Mouse (Mus musculus) forebrain, embryonic 12.5 days (tissue): ENCODE data around the gene Dpp4. TPM values are rescaled to one million over a fixed set of nuclear protein-coding genes. Genes with fewer than 3 reads are reported as not detected.
A peak's percentile ranks its signal among the peaks of the same experiment; 100 is the strongest.

ENCODE experiments used
- ATAC-seq: fragments of 200-750 bp; cut with Nextera tagmentation; 2 replicates; pipeline ENCODE4 v1.8.0; 2017; ENCODE audit warnings: moderate TSS enrichment; ENCODE audit not compliant: low FRiP score
- H3K27ac ChIP-seq: fragments of 300-500 bp; sonication (generic); 2 replicates; pipeline ENCODE4 v1.5.1; 2016; ENCODE audit warnings: mild to moderate bottlenecking
- H3K27me3 ChIP-seq: fragments of 300-500 bp; sonication (generic); 2 replicates; pipeline ENCODE4 v1.6.1; 2016; ENCODE audit warnings: mild to moderate bottlenecking
- H3K36me3 ChIP-seq: fragments of 300-500 bp; sonication (generic); replicated peaks from 2 replicates; pipeline ENCODE4 v1.6.1; 2016; ENCODE audit warnings: mild to moderate bottlenecking
- H3K4me1 ChIP-seq: fragments of 300-500 bp; sonication (generic); 2 replicates; pipeline ENCODE4 v1.6.1; 2016
- H3K4me2 ChIP-seq: fragments of 300-500 bp; sonication (generic); 2 replicates; pipeline ENCODE4 v1.6.1; 2016; ENCODE audit warnings: mild to moderate bottlenecking, moderate library complexity
- H3K4me3 ChIP-seq: fragments of 300-500 bp; sonication (generic); replicated peaks from 2 replicates; pipeline ENCODE4 v1.5.1; 2016; ENCODE audit warnings: mild to moderate bottlenecking
- H3K9ac ChIP-seq: fragments of 300-500 bp; sonication (generic); 2 replicates; pipeline ENCODE4 v1.6.1; 2016; ENCODE audit warnings: mild to moderate bottlenecking
- H3K9me3 ChIP-seq: fragments of 300-500 bp; sonication (generic); 2 replicates; pipeline ENCODE4 v1.6.1; 2016
- WGBS: fragments of 180-500 bp; shearing (Covaris S2); methylation state at CpG from one replicate; pipeline ENCODE4 v1.1.7; 2016; 5-methylcytosine and 5-hydroxymethylcytosine counted together
- polyA plus RNA-seq: library from polyadenylated mRNA; unstranded; fragments of >200 nt; fragmentation: Nextera tagmentation; extraction: Ambion mirVana; gene quantifications from 2 replicates; pipeline ENCODE4 v1.2.1, GENCODE M21; 2016

Dpp4 gene
- 0.55 and 1.0 TPM in 2 replicates for polyA plus RNA-seq

DNA sequence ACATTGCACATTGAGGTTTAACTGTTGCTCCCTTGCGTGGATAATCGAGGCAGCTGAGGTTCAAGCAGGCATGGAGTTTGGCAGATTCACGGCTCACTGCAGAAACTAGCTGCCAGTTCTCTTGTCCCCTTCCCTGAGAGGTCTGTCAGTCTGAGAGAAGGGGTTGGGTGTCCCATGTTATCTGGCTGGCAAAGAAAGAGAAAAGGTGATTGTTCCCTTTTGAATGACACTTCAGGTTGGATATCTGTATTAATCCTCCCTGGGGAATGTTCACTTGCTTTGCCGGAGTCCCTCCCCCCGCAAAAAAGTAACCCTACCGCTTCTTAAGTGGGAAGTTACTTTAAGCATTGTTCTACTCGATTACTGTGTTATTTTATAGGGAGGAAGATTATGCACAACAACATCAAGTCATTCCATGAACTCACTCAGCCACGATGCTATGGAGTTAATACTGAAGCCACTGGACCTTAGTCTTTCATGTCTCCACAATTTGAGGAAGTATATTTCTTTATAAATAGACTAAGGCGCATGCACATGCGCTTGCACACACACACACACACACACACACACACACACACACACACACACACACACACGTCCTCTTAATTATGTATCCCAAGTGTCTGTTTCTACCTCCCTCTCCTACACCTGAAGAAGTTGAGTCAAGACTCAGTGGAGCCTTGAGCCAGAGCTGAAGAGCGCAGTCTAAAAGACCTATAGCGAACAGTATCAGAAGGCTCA, at the start of gene Dpp4:
Dpp4 (minus strand) TSS at position 151 of the 741 bp plus-strand sequence.
- H3K9me3 ChIP-seq, result no peaks in the 10 kb centered on the region
- H3K4me3 ChIP-seq, result peak within 1 kb of the TSS; percentile 43
- H3K27me3 ChIP-seq, result peaks cover 30% of the 10 kb centered on the region
- 50% methylated on average over 13 of the region's 13 CpGs for WGBS
- peak within 1 kb of the TSS; percentile 40; the same call in 1 of the 2 replicates for H3K9ac ChIP-seq
- no peak for ATAC-seq
- H3K27ac ChIP-seq, result no peak within 1 kb of the TSS
- peak within 1 kb of the TSS; percentile 84 for H3K4me2 ChIP-seq
- no peaks in the 10 kb centered on the region for H3K36me3 ChIP-seq
- H3K4me1 ChIP-seq, result peaks cover 11% of the 10 kb centered on the region

DNA sequence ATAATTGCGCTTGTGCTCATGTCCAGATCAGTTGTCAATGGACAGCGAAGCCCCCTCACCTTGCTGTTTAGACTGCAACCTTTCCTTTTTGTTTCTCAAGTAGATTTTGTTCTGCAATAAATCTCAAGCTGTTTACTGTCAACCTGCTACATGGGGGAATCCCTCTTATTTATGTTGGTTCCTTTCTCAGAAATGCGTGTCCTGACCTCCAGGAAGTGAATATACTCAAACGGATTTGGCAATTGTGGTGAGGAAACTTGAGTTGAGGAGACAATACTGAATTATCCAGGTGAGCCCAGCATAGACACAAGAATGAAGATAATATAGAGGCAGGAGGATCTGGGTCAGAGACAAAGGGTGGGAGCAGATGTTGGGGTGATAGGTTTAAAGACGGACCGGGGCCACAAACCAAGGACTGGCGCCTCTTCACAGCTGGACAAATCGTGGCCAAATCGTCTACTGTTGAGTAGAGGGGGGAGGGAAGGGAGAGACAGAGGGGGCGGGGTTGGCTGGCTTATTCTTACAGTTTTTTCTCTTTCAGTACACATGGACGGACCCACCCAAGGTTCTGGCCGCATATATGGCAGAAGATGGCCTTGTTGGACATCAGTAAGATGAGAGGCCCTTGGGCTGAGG, 48.9 kb upstream of the Dpp4 start:
- Histone ChIP-seq H3K4me3 (no peak overlapping the region), H3K9ac (no peak overlapping the region), H3K9me3 (no peaks in the 10 kb centered on the region), H3K27ac (0 out of 2 replicates have a peak overlapping the region, but pooled peaks have one; percentile 8), H3K4me1 (no peaks in the 10 kb centered on the region; the same call in 1 of the 2 replicates), H3K36me3 (no peaks in the 10 kb centered on the region), H3K4me2 (no peak overlapping the region), H3K27me3 (0 out of 2 replicates have a peak, but pooled peaks cover 5% of the 10 kb centered on the region)
- ATAC-seq, result no peak
- WGBS, result 86% methylated on average over 12 of the region's 12 CpGs

DNA sequence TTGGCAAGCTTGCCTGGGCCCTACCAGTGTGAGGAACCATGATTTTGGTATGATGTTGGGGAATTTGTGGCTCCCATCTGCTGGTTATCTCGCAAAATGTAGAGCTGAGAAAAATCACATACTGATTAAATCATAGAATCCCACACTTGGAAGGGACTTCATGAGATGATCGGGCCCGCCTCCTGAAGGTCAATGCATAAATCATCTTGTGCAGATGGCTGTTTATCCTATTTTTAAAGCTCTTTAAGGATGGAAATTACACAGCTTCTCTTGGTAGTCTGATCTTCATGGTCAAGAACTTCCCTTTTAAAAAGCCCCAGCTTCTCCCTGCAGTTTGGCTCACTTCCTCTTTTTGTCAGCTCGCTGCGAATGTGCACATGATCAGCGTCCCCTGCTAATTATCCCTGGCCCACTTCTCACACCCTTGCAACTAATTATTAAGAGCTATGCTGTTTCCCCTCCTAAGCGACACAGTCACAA, 48.2 kb upstream of the Dpp4 start:
- ATAC-seq, result peak; percentile 39; the same call in 1 of the 2 replicates
- Histone ChIP-seq H3K9ac (no peak overlapping the region), H3K27me3 (0 out of 2 replicates have a peak, but pooled peaks cover 5% of the 10 kb centered on the region), H3K36me3 (no peaks in the 10 kb centered on the region), H3K4me1 (no peaks in the 10 kb centered on the region; the same call in 1 of the 2 replicates), H3K4me2 (no peak overlapping the region), H3K27ac (no peak overlapping the region), H3K4me3 (no peak overlapping the region), H3K9me3 (no peaks in the 10 kb centered on the region)
- 68% methylated on average over 7 of the region's 7 CpGs for WGBS

DNA sequence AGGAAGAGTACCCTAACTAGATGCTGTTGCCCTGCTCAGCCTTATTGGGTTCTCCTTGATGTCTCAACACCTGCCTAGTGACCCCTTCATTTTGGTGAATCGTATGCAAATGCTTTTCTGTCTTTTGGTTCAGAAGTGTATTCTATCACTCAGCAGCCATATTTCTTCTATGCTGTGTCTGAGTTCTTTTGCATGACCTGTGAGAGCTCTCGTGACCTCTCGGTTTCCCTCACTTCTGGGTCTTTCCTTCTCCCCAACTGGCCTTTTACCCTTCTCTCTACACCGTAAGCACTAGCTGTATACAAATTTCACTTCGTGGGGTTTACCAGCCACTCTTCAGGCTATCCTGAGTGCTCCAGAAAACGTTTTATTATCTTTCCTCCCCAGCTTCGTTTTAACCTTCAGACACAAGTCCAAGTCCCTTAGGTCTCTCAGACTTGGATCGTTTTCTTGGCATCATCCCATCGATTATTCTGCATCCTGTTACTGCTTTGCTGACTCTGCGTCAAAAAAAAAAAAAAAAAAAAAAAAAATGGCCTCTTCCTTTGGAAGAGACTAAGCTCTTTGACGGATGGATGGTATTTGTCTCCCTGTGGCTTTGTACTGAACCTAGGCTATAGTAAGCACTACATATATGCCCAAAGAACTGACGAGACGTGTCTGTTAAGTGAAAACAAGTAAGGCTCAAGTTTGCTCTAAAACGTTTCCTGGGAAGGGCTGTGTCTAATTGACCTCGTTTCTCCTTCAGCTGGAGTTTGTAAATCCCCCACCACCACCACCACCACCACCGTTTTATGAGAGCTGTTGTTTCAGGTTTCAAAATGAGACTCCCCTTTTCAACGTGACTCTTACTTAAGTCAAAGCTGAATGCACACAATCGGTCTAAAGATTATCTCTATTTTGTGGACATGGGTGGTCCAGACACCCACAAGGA, 47.5 kb upstream of the Dpp4 start:
- H3K9ac ChIP-seq, result no peak overlapping the region
- 0 out of 2 replicates have a peak, but pooled peaks cover 5% of the 10 kb centered on the region for H3K27me3 ChIP-seq
- H3K36me3 ChIP-seq, result no peaks in the 10 kb centered on the region
- no peak for ATAC-seq
- no peak overlapping the region for H3K27ac ChIP-seq
- no peak overlapping the region for H3K4me3 ChIP-seq
- H3K4me2 ChIP-seq, result no peak overlapping the region
- WGBS, result 71% methylated on average over 18 of the region's 18 CpGs
- H3K9me3 ChIP-seq, result no peaks in the 10 kb centered on the region
- no peaks in the 10 kb centered on the region; the same call in 1 of the 2 replicates for H3K4me1 ChIP-seq

DNA sequence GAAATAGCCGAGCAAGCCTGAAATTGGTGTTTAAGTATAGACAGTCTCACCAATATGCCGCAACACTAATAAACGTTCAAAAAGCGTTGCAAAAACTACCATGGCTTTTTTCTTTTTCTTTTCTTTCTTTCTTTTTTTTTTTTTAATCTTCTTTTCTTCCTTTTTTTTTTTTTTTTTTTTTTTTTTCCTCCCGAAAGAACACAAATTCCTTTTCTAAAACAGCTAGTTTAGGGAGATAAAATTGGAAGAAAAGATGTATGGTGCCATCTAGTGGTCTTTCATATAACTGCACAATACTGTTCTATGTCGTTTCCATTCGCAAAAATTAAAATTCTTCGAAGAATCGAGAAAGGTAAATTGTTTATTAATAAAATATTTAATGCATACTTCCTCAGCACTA, 46.0 kb upstream of the Dpp4 start:
- 41% methylated on average over 9 of the region's 9 CpGs for WGBS
- Histone ChIP-seq H3K4me2 (no peak overlapping the region), H3K4me1 (no peaks in the 10 kb centered on the region; the same call in 1 of the 2 replicates), H3K27ac (no peak overlapping the region), H3K27me3 (0 out of 2 replicates have a peak, but pooled peaks cover 5% of the 10 kb centered on the region), H3K9ac (no peak overlapping the region), H3K4me3 (no peak overlapping the region), H3K9me3 (no peaks in the 10 kb centered on the region), H3K36me3 (no peaks in the 10 kb centered on the region)
- no peak for ATAC-seq

DNA sequence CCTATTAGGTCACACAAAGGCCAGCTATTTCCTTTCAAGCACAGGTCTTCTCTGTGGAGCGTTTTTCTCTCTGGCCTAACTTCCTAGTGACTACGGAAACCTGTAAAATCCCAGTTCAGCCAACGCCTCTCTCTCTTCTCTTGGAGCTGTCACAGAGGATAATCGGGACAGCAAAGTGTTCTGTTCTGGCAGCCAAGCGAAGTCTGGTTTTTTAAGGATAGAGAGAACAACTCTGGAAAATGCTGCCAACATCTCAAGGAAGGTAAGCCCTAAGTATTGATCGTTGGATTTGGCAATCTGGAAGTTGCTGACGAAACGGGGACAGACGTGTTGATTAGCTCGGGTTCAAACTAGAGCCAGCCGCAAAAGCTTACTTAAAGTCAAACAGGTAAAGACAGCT, 43.0 kb upstream of the Dpp4 start:
- Histone ChIP-seq H3K4me3 (no peak overlapping the region), H3K36me3 (no peaks in the 10 kb centered on the region), H3K9me3 (no peaks in the 10 kb centered on the region), H3K4me1 (no peaks in the 10 kb centered on the region; the same call in 1 of the 2 replicates), H3K4me2 (no peak overlapping the region), H3K9ac (no peak overlapping the region), H3K27me3 (0 out of 2 replicates have a peak, but pooled peaks cover 5% of the 10 kb centered on the region), H3K27ac (no peak overlapping the region)
- WGBS, result 90% methylated on average over 11 of the region's 11 CpGs
- no peak for ATAC-seq

DNA sequence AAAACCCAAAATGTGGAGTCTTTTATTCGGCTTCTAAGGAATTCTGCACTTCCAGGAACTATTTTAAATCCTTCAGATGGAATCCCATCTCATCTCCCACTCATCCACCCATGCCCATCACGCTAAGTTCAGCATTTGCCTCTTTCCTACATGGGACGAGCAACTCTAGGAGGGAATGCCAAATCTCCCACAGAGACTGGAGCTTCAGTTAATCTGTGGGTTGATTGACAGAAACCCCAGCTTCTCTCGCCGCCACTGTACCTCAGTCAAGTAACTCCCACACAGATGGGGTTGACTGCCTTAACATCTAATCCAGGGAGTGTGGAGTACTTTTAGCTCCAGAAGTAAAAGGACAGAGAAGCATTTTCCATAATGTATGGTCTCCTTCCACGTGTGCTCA, 42.0 kb upstream of the Dpp4 start:
- H3K9me3 ChIP-seq, result no peaks in the 10 kb centered on the region
- 78% methylated on average over 6 of the region's 6 CpGs for whole genome bisulfite sequencing
- no peak overlapping the region for H3K4me2 ChIP-seq
- H3K27ac ChIP-seq, result no peak overlapping the region
- no peaks in the 10 kb centered on the region for H3K4me1 ChIP-seq
- no peak overlapping the region for H3K4me3 ChIP-seq
- 0 out of 2 replicates have a peak, but pooled peaks cover 2% of the 10 kb centered on the region for H3K27me3 ChIP-seq
- H3K9ac ChIP-seq, result no peak overlapping the region
- ATAC-seq, result no peak
- no peaks in the 10 kb centered on the region for H3K36me3 ChIP-seq

DNA sequence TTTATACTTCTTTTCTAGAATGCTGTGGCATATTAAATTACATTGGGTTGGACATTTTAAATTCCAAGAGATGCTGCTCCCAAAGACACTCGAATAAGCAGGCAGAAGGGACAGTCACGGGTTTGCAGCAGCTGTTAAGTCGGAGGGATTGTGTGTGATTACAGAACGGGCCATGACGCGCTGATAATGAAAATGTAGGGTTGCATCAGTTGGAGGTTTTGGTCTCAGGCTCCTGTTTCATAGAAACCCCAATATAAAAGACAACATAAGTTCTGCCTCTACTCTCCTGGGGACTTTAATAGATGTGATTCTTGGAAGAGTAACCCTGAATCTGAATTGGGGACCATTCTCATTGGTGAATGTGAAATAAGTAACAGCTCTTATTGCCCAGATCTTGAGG, 38.3 kb upstream of the Dpp4 start:
- Histone ChIP-seq H3K27me3 (no peaks in the 10 kb centered on the region), H3K4me1 (no peaks in the 10 kb centered on the region), H3K9ac (no peak overlapping the region), H3K9me3 (no peaks in the 10 kb centered on the region), H3K4me3 (no peak overlapping the region), H3K4me2 (no peak overlapping the region), H3K36me3 (no peaks in the 10 kb centered on the region), H3K27ac (no peak overlapping the region)
- ATAC-seq, result no peak
- 91% methylated on average over 6 of the region's 6 CpGs for WGBS

DNA sequence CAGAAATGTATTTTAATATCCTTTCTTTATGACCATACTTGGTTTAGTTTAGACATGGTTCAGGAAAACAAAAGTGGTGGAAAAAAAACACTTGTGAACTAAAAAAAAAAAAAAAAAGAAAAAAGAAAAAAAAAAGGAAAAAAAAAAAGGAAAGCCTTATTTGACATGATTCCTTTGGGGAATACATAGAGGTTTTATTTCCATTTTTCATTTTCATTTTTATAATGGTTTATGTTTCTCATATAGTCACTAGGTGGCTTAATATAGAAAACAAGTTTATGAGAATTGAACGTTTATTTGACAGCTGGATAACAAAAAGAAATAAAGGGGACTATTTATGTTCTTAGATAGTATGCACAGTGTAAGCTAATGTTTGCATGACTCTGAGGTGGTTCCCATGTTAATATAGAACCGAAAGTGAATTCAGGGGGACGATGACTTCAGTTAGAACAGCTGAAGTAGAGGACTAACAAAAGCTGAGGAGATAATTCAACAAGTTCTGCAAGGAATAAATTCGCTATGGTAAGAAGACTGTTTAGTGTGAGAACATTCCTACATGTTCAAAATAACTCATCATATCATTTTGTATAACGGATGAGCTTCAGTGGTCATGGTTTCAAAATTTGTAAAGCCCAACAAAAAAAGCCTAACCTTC, 37.8 kb upstream of the Dpp4 start:
- H3K27ac ChIP-seq, result no peak overlapping the region
- H3K4me3 ChIP-seq, result no peak overlapping the region
- no peaks in the 10 kb centered on the region for H3K27me3 ChIP-seq
- no peaks in the 10 kb centered on the region for H3K4me1 ChIP-seq
- ATAC-seq, result no peak
- no peaks in the 10 kb centered on the region for H3K9me3 ChIP-seq
- H3K4me2 ChIP-seq, result no peak overlapping the region
- no peak overlapping the region for H3K9ac ChIP-seq
- no peaks in the 10 kb centered on the region for H3K36me3 ChIP-seq
- 90% methylated on average over 5 of the region's 5 CpGs for WGBS

DNA sequence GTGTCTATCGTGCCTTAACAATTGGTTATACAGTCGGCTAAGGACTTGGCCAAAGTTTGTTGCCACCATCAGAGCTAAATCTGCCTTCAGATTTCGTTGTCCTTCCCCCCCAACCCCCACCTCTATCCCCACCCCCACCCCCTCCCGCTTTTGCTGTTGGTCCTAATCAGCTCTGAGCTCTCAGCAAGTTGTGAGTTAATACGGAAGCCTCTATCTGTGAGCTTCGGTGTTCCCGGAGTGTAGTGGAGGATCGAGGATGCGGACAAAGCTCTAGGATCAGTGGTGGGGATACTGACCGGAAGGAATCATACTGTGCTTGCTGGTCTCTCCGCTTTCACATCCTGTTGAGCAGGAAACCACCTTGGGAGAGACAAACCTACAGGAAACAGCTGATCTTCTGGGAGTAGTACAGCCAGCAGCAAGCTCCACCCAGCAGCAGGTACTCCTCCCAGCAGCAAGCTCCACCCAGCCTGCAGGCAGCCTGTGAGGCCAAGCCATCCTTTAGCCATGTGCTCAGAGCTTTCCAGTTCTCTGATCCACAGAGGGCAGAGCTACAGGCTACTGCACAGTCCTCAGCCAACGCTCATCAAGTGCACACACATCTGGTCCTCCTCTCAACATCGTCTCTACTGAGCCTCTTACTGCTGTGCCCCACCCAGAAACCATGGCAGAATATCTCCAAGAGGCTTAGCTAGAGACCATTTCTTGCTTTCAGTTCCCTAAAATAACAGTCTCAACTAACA, 28.9 kb upstream of the Dpp4 start:
- Histone ChIP-seq H3K9ac (no peak overlapping the region), H3K36me3 (no peaks in the 10 kb centered on the region), H3K4me2 (no peak overlapping the region), H3K4me3 (no peak overlapping the region), H3K27ac (no peak overlapping the region), H3K27me3 (no peaks in the 10 kb centered on the region), H3K4me1 (no peaks in the 10 kb centered on the region), H3K9me3 (no peaks in the 10 kb centered on the region)
- ATAC-seq, result no peak
- WGBS, result 70% methylated on average over 13 of the region's 13 CpGs

DNA sequence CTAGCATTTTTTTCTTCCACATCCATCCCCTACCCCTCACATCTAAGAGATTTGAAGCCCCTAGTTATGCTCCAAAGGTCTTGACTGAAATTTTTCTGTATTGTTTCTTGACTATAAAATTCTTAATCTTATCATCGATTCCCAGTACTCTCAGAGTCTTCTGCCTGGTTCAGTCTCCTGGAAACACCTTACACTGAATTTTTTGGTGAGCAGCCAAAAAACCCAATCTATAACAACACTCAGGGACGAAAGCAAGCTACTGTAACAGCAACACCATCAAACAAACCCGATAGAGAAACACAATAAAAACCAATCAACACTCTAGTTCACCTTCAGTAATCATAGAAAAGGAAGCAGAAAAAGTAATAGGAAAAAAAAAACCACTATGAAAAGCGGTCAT, 28.1 kb upstream of the Dpp4 start:
- Histone ChIP-seq H3K9ac (no peak overlapping the region), H3K4me3 (no peak overlapping the region), H3K4me2 (no peak overlapping the region), H3K36me3 (no peaks in the 10 kb centered on the region), H3K4me1 (no peaks in the 10 kb centered on the region), H3K9me3 (no peaks in the 10 kb centered on the region), H3K27ac (no peak overlapping the region), H3K27me3 (no peaks in the 10 kb centered on the region)
- 83% methylated on average over 4 of the region's 4 CpGs for WGBS
- no peak for ATAC-seq
